Mouse (Mus musculus) T-helper 17 cell (primary cell): Measurements from ENCODE around the gene Pygb.

Experiments
- in situ Hi-C, 2 experiments: fragments of 300-600 bp; cut with MboI, MseI; formaldehyde crosslinking; loops; 1 replicate in 1 of 2; 2 replicates in 1 of 2; pipeline ENCODE4 v1.15.1; 2025; ENCODE audit warnings: high pct_unique_total_duplicates in 2 of 2

The Pygb gene

DNA sequence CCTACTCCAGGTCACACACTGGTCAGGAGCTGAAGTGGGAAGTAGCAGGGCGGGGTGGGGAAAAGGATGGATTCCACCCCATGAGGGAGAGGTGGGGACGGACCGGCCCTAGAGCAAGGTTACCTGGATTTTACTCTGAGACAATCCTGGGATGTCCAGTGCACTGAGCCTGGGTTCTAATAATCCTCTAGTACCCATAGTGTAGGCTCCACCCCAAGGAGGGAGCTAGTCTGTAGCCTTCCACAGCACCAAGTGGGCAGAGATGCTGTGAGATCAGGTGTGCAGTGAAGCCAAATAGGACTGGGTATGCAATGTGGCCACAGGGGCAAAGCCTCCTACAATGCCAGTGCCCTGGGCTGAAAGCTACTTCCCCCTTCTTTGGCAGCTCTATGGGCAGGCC lies 51.2 kb downstream of the Pygb start:
- in situ Hi-C loops = no loop called here

DNA sequence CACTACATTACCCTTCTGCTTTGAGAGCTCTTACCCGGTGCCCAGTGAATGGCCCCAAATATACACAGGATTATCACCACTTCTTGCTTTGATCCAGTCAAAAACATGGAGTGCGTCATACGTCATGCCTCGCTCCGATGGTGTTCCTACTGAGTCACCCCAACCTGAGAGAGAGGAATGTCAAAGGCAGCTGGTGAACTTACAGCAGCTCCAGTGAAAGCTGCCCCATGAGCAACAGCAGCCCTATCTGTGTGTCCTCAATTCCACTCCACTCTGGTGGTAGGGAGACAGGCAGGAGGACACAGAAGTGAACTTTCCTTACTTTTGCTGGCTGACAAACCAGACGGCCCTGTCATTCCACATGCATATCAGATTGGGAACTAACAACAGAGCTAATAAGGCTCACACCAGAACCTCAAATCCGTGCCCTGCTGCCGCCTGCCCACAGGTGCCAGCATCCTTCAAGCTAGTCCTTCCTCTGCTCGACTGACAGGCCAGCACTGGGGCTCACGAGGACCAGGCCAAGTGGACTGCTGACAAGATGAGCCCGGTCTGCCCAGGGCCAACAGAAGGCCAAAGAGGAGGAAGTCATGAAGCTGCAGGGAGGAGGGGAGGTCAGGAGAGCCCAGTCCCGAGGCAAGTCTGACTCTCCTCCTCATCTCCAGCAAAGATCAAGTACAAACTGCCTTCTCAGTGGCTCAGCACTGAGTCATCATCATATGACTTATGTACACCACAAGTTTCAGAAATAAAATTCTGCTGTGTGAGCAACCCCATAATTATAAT lies 53.3 kb downstream of the Pygb start:
- in situ Hi-C loops = no loop called here

DNA sequence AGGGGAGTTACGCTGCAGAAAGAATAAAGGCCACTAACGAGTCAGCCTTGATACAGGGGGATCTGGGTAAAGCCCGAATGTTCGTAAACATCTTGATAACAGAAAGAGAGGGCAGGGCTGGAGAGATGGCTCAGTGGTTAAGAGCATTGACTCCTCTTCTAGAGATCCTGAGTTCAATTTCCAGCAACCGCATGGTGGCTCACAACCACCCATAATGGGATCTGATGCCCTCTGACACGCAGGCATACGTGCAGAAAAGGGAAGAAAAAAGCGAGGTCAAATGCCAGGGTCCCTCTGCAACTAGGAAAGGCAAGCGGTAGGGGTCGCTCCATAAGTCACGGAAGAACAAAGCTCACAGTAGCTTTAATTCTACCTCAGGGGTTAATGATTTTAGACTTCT lies 54.6 kb downstream of the Pygb start:
- in situ Hi-C loops = no loop called here

DNA sequence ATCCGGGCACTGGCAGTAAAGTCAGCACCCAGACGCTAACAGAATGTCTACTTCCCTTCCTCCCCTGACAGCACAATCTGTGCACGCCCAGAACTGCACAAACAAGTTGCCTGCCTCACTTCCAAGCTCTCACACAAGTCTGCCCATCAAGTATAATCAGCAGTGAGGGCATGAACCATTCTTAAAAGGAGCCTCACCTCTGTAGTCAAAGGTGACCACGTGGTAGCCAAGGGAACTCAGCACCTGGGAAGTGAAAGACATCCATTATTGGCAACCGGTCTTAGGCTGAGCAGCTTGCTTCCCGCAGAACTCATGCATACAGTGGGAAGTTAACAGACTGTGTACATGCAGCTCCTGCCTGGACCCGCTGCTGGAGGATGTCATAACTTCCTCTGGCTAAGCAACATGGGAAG lies 55.5 kb downstream of the Pygb start:
- in situ Hi-C loops = no loop called here

DNA sequence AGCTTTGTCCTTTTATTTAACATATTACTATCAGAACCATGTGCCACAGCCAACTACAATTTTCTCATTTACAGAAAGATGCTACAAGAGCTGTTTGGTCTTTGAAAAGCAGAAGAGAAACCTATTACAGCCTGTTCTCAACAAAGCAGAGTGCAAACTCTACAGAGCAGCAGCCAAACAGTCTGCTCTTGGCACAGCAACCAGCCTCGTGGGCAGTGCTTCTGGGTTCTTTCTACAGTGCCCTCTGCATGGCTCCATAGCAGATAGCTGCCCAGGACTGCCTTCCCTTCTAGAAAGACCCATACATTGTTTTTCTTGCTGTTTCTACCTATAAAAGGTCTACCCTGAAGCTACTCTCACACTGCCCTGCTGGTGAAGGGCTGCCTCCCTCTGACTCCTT lies 58.3 kb downstream of the Pygb start:
- in situ Hi-C loops = no loop called here

DNA sequence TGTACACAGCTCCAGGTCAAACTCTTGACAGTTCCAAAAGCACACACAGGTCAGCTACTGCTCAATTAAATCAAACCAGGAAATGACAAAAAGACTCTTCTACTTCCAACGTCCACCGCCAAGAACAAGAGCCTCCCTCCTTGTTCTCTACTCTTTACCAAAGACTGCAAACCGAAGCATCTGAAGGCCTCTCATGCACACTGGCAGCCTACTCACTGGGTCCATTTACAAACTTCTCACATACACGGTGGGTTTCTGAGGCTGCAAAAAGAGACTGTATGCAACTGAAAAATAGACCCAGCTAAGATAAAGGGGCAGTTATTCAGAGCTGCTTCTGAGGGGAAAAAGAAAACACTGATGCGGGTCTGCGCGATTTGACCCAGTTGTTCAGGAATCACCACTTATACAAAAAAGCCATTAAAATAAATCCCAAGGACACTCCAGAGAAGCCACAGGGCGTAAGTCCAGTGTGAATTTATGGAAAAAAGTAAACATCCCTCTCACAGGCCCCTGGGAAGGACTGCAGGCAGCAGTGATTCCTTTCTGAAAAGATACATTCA lies 61.0 kb downstream of the Pygb start:
- in situ Hi-C loops = no loop called here

DNA sequence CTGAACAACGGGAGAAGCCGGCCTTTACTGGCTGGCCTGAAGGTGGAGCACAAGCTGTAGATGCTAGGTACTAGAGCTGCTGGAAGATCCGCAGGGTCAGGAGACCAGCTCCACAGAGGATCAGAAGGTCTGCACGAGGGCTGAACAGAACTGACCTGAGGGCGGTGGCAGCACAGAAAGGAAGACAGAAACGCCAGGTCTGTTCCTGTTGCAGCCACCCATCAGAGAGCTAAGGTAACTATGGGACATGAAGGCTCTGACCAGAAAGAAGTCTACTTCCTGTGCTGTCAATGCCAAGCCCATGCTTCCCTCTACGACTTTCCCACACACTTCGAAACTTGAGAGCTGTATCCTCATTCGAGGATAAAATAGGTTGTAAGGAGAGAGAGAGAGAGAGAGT lies 64.7 kb downstream of the Pygb start:
- in situ Hi-C loops = no loop called here

DNA sequence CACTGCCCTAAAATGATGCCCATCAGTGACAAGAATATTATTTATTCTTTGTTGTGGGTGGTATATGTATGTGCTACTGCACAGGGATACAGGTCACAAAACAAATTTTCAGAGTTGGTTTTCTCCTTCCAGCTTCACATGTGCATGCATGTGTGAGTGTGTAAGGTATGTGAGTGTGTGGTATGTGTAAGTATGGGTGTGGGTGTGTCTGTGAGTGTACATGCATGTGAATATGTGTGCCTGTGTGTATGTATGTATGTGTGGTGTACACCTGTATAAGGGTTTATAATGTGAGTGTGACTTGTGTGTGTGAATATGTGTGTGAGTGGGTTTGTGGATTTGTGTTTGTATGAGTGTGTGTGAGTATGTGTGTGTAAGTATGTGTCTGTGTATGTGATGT lies 68.7 kb downstream of the Pygb start:
- in situ Hi-C loops = no loop called here

DNA sequence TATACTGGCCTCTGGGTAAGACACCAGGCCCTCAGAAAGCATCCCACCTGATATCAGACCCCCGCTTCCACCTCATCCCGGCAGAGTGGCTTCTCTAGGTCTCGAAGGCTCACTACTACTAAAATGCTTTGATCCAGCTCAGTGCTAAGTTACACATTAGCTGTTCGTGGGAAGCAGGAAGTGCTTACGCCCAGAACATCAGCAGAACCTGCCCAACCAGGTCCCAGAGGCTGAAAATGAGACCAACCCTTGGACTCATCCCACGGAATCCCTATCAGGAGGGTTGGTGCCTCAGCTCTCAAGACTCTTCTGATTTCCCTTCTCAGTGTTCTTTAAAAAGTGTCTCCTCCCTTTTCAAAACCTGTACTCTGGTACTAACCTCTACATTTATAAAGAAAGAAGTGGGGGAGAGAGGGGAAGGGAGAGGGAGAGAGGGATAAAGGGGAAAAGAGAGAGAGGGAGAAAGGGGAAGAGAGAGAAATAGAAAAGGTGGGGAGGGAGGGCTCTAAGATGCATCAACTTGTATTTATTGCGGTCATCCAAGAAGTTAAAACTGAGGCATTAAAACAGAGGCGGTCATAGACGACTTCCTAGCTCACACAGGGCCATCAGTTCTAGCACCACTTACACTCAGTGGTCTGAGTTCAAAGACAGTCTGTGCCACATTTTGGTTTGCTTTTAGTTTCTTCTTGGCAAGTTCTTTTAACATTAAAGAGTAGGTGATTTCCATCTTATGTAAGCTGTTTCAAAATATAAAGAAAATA lies 72.4 kb downstream of the Pygb start:
- in situ Hi-C loops = no loop called here

DNA sequence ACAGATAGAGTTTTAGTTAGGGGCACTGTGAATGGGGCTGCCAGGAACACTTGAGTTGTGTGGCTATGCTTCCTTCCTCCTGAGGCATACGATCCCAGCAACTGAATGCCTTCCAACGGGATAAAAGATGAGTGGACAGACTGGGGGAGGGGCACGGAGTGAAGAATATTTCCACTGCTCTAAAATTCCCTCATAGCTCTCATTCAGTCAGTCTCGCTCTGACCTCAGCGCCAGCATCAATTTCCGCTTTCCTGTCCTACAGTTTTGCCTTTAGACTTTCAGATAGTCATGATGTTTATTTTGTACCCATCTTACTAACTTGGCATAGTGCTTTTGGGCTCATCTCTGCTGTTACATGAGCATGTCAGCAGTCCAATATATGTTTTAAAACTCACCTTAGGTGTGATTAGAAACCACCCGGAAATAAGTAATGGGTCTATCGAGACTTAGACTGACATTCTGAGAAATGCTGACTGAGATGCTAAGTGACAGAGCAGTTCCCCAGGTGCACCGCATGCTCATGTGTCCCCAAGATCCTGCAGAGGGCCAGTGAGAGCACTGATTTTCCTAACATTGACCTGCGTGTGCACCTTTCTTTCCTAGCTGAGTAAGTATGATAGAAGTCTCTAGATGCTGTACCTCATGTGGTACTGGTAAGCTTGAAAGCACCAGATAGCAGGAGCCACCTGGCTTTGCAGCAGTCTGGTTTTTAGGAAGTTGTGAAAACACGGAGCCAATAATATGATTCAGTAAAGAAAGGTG lies 73.4 kb downstream of the Pygb start:
- in situ Hi-C loops = no loop called here

DNA sequence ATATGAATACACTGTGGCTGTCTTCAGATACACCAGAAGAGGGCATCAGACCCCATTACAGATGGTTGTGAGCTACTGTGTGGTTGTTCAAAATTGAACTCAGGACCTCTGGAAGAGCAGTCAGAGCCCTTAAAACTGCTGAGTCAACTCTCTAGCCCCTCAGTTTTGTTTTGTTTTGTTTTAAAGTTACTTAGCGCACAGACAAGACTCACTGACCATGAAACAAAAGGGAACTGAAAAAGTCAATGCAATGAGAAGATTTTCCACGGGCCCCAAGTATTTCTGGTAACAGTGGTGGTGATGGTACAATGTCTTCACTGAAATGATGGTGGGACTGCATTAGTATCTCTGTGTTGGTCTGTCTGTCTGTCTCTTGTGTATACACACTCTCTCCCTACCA lies 74.6 kb downstream of the Pygb start:
- in situ Hi-C loops = no loop called here

DNA sequence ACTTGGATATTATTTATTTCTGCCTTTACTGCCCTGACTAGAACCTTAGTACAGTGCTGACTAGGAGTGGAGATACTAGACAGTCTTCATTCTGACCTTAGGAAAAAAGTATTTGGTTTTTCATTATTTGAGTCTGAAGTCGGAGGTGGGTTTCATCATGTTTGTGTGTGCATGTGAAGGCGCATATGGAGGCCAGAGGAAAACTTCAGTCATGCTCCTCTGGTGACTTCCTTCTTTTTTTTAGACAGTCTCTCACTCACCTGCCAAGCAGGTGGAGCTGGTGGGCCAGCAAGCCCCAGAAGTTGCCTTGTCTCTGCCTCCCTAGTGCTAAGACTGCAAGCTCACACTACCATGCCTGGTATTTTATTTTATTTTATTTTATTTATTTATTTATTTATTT lies 80.5 kb downstream of the Pygb start:
- in situ Hi-C loops = no loop called here

DNA sequence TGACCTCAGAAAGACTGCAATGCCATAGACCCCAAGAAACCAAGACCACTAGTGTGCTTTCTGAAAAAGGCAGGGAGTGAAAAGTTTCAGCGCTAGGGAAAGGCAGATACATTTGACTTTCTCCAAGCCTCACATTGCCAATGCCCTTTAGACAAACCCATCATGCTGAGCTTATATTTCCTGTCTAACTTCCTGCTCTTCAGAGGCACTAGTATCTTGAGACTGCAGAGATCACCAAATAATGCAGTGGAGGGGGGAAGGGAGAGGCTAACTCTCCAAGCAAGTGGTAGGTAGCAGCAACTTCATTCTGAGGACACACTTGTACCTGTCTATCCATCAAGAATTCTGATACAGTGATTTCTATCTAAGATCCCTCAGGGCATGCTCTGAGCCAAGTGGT lies 82.9 kb downstream of the Pygb start:
- in situ Hi-C loops = no loop called here

DNA sequence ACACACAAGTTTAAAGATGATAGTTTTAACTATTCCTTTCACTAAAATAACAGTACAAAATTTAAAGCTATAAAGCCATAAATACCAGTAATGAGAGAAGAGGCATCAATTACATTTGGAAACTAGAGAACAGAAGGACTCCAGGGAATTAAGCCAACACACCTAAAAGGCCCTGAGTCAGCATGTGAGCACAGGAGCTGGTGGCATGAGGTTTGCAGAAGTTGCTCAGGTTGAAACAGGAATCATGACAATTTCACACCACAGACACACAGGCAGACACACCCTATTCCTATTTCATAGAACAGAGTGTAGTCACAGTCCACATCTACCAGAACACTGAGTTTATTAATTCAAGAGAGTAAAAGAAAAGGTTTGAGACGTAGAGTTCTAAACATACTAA lies 88.0 kb downstream of the Pygb start:
- in situ Hi-C loops = no loop called here

DNA sequence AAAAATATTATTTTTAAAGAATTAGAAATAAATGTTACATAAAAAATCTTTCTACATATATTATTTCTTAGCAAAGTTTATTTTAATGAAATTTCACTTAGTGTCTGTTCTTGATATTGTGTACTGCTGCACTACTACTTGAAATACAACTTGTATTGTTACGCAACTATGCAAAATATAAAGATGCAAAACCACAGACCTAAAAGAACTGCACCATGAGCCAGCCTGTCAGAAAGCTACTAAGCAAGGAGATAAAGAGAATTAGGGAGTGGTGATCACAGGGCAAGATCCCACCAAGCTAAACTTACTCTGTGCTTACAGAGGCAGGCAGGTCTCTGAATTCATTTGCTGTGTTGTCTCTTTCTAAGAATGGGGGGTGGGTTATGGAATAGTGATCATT lies 88.7 kb downstream of the Pygb start:
- in situ Hi-C loops = no loop called here

DNA sequence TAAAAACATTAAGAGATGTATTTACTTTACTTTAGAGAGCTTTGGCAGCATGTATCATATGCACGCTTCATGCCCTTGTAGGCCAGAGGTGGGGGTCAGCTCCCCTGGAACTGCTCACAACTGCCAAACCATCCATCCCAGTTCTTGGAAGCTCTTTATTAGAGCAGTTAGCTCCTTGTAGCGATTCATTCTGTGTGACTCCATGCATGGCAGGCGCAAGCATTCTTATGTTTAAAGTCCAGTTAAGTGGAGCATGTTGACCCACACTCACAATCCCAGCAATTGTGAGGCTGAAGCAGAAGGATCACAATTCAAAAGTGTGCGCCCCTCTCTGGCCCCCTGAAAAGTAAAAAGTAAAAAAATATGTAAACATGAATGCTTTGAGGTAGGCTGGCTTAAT lies 91.0 kb downstream of the Pygb start:
- in situ Hi-C loops = no loop called here
